Mouse (Mus musculus): ENCODE measurements at regions not wholly inside any gene's neighbourhood (a gene's known extent, or its start where the extent isn't known, plus 50 kb on each side); places are given as distances from the start of the nearest gene placed in this dataset.

DNA sequence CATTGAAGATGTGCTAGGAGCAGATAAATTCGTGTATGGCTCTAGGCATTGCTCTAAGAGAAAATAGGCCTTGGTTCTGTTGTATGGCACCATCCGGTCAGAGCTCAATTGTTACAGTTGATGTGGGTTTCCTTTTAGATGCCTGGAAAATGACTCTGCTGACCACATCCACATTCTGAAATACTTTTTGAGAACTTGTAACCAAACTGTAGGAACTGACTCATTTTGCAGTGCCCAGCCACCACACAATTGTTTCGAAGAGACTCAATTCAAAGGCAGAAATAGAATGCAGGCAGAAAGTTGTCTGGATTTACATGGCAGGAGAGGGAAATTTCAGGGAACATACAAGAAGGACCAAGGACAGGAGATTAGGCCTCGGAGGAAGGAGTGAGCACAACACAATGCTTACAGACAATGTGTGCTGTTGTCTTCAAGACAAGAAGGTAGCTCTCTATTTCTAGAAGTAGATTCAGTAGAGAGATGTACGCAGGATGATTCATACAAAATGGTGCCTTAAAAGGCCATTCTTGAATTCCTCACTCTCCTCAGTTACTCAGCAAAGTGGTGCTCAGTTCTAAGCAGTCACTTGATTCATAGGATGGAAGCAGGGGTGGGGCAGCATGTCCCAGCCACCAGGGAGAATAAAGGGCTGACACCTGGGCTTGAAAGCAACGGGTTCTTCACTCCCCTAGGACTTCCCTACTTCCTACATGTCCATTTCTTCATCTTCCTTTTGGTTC is 323.5 kb downstream of the Tex13c3 start:
- H3K36me3 ChIP-seq (ENCODE audit: control insufficient read depth, insufficient read depth), result no peaks in the 10 kb centered on the region
- no peaks in the 10 kb centered on the region for H3K9me3 ChIP-seq (ENCODE audit: control insufficient read depth)
- ATAC-seq, result no peak
- no peaks in the 10 kb centered on the region for H3K4me1 ChIP-seq (replicated peaks; ENCODE audit: control insufficient read depth, insufficient read depth, low read length)
- no peak overlapping the region for H3K4me2 ChIP-seq (replicated peaks; ENCODE audit: low read depth)
- H3K9ac ChIP-seq (ENCODE audit: low read depth, low read length), result no peak overlapping the region
- no peak overlapping the region for H3K4me3 ChIP-seq (ENCODE audit: low read depth, low read length)
- 81% methylated on average over 6 of the region's 6 CpGs for WGBS
- H3K27me3 ChIP-seq (replicated peaks; ENCODE audit: control insufficient read depth, insufficient read depth, low read length), result no peaks in the 10 kb centered on the region
- no peak for TF ChIP-seq CTCF (IDR thresholded peaks at IDR 0.05; ENCODE audit: low read depth)
- no peak overlapping the region for H3K27ac ChIP-seq (ENCODE audit: low read depth, low read length)

- Histone ChIP-seq H3K9me3 (ENCODE audit: control insufficient read depth) (no peaks in the 10 kb centered on the region), H3K9ac (ENCODE audit: low read depth, low read length) (no peak overlapping the region), H3K36me3 (ENCODE audit: control insufficient read depth, insufficient read depth) (no peaks in the 10 kb centered on the region), H3K27me3 (replicated peaks; ENCODE audit: control insufficient read depth, insufficient read depth, low read length) (no peaks in the 10 kb centered on the region), H3K4me3 (ENCODE audit: low read depth, low read length) (no peak overlapping the region), H3K4me1 (replicated peaks; ENCODE audit: control insufficient read depth, insufficient read depth, low read length) (no peaks in the 10 kb centered on the region), H3K4me2 (replicated peaks; ENCODE audit: low read depth) (no peak overlapping the region), H3K27ac (ENCODE audit: low read depth, low read length) (no peak overlapping the region)
- ATAC-seq, result no peak
- 72% methylated on average over 2 of the region's 2 CpGs for WGBS
- no peak for TF ChIP-seq CTCF (IDR thresholded peaks at IDR 0.05; ENCODE audit: low read depth)
Measured at GRCm38 (mm10) chrX:19153619-19154018, 327.5 kb downstream of the Tex13c3 start.

DNA sequence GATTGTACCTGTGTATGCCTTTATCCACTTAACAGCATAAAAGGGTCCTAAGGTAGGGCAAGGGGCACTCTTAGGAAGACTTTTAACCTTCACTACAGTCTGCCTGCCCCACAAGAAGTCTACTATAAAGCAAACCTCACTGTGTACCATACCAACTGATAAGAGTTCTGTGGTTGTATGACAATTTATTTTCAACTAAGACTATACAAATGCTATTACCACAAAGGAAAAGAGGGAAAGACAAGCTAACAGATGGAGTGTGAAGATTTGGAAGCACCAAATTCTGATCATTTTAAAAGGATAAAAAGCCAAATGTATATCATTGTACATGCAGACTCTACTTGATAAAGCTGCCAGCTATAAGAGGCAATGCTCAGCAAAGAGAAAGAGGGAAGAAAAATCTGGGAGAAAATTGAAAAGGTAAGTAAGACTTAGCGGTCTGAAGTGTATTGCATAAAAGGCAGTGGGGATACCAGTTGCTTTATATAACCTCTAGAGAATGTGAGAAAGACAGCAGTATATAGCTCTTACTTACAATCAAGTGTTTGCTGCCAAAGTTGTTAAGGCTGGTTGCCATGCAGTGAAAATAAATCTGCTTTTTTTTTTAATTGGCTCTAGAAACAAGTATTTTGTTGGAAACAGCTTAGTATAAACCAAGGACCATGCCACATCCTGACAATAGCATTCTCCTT is 328.8 kb downstream of the Tex13c3 start:
- 92% methylated on average over 1 of the region's 1 CpGs for WGBS
- Histone ChIP-seq H3K9me3 (ENCODE audit: control insufficient read depth) (no peaks in the 10 kb centered on the region), H3K4me3 (ENCODE audit: low read depth, low read length) (no peak overlapping the region), H3K27me3 (replicated peaks; ENCODE audit: control insufficient read depth, insufficient read depth, low read length) (no peaks in the 10 kb centered on the region), H3K4me2 (replicated peaks; ENCODE audit: low read depth) (no peak overlapping the region), H3K9ac (ENCODE audit: low read depth, low read length) (no peak overlapping the region), H3K36me3 (ENCODE audit: control insufficient read depth, insufficient read depth) (no peaks in the 10 kb centered on the region), H3K27ac (ENCODE audit: low read depth, low read length) (no peak overlapping the region), H3K4me1 (replicated peaks; ENCODE audit: control insufficient read depth, insufficient read depth, low read length) (no peaks in the 10 kb centered on the region)
- ATAC-seq, result no peak
- TF ChIP-seq CTCF (IDR thresholded peaks at IDR 0.05; ENCODE audit: low read depth), result no peak

DNA sequence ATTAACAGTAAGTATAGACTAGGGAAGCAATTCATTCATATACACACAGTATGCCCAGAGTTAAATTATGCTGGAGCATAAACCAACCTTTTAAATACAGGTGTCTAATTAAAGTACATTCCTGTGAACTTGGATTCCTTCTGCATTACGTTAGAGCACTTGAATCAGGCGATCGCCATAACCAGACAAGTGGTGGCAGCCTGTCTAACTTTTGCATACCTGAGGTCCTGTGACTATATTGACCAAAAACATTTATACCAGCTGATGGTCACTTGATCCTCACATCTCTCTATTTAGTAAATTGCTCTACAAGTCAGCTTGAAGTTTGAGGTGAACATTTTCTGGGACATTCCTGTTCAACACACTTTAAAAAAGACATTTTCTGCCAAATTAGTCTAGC is 330.5 kb downstream of the Tex13c3 start:
- no peak for ATAC-seq
- Histone ChIP-seq H3K27me3 (replicated peaks; ENCODE audit: control insufficient read depth, insufficient read depth, low read length) (no peaks in the 10 kb centered on the region), H3K27ac (ENCODE audit: low read depth, low read length) (no peak overlapping the region), H3K4me3 (ENCODE audit: low read depth, low read length) (no peak overlapping the region), H3K4me1 (replicated peaks; ENCODE audit: control insufficient read depth, insufficient read depth, low read length) (no peaks in the 10 kb centered on the region), H3K4me2 (replicated peaks; ENCODE audit: low read depth) (no peak overlapping the region), H3K9ac (ENCODE audit: low read depth, low read length) (no peak overlapping the region), H3K9me3 (ENCODE audit: control insufficient read depth) (no peaks in the 10 kb centered on the region), H3K36me3 (ENCODE audit: control insufficient read depth, insufficient read depth) (no peaks in the 10 kb centered on the region)
- TF ChIP-seq CTCF (IDR thresholded peaks at IDR 0.05; ENCODE audit: low read depth), result no peak
- 86% methylated on average over 3 of the region's 3 CpGs for WGBS

- Histone ChIP-seq H3K36me3 (ENCODE audit: control insufficient read depth, insufficient read depth) (no peaks in the 10 kb centered on the region), H3K9me3 (ENCODE audit: control insufficient read depth) (no peaks in the 10 kb centered on the region), H3K27me3 (replicated peaks; ENCODE audit: control insufficient read depth, insufficient read depth, low read length) (no peaks in the 10 kb centered on the region), H3K27ac (ENCODE audit: low read depth, low read length) (no peak overlapping the region), H3K4me1 (replicated peaks; ENCODE audit: control insufficient read depth, insufficient read depth, low read length) (no peaks in the 10 kb centered on the region), H3K4me3 (ENCODE audit: low read depth, low read length) (no peak overlapping the region), H3K4me2 (replicated peaks; ENCODE audit: low read depth) (no peak overlapping the region), H3K9ac (ENCODE audit: low read depth, low read length) (no peak overlapping the region)
- WGBS, result 91% methylated on average over 1 of the region's 1 CpGs
- no peak for ATAC-seq
- TF ChIP-seq CTCF (IDR thresholded peaks at IDR 0.05; ENCODE audit: low read depth), result no peak
Measured at GRCm38 (mm10) chrX:19148672-19149071, 332.4 kb downstream of the Tex13c3 start.

GRCm38 (mm10) chrX:19148251-19148650 is 332.9 kb downstream of the Tex13c3 start:
- Histone ChIP-seq H3K4me1 (replicated peaks; ENCODE audit: control insufficient read depth, insufficient read depth, low read length) (no peaks in the 10 kb centered on the region), H3K27me3 (replicated peaks; ENCODE audit: control insufficient read depth, insufficient read depth, low read length) (no peaks in the 10 kb centered on the region), H3K27ac (ENCODE audit: low read depth, low read length) (no peak overlapping the region), H3K4me3 (ENCODE audit: low read depth, low read length) (no peak overlapping the region), H3K36me3 (ENCODE audit: control insufficient read depth, insufficient read depth) (no peaks in the 10 kb centered on the region), H3K9ac (ENCODE audit: low read depth, low read length) (no peak overlapping the region), H3K9me3 (ENCODE audit: control insufficient read depth) (no peaks in the 10 kb centered on the region), H3K4me2 (replicated peaks; ENCODE audit: low read depth) (no peak overlapping the region)
- 78% methylated on average over 3 of the region's 3 CpGs for WGBS
- TF ChIP-seq CTCF (IDR thresholded peaks at IDR 0.05; ENCODE audit: low read depth), result no peak
- no peak for ATAC-seq

All from intestine, postnatal 0 days (tissue).